Mouse (Mus musculus) hindbrain, postnatal 0 days (tissue): ENCODE measurements around the gene Pmpca. TPM values are rescaled to one million over a fixed set of nuclear protein-coding genes. Genes with fewer than 3 reads are reported as not detected.
"Not testable (repeated sequence)": the region's sequence is repeated elsewhere in the genome, so short reads cannot be mapped to it uniquely, and the experiment has no call there.

Source experiments
- ATAC-seq: fragments of 200-750 bp; cut with Nextera tagmentation; 2 replicates; pipeline ENCODE4 v1.8.0; 2017; ENCODE audit warnings: mild to moderate bottlenecking, moderate TSS enrichment, moderate library complexity
- DNase-seq: peaks from one replicate; pipeline ENCODE4 v3.0.0-alpha.2; 2015; ENCODE audit warnings: low spot score
- H3K27ac ChIP-seq: fragments of 300-500 bp; sonication (generic); 2 replicates; pipeline ENCODE4 v1.5.1; 2014; ENCODE audit warnings: mild to moderate bottlenecking
- H3K27me3 ChIP-seq: fragments of 300-500 bp; sonication (generic); 2 replicates; pipeline ENCODE4 v1.6.1; 2014; ENCODE audit warnings: low read length, mixed read lengths; ENCODE audit not compliant: insufficient read depth
- H3K36me3 ChIP-seq: fragments of 300-500 bp; sonication (generic); 2 replicates; pipeline ENCODE4 v1.6.1; 2014; ENCODE audit warnings: low read length, mixed read lengths; ENCODE audit not compliant: insufficient read depth
- H3K4me1 ChIP-seq: fragments of 300-500 bp; sonication (generic); 2 replicates; pipeline ENCODE4 v1.6.1; 2014; ENCODE audit warnings: antibody characterized with exemption, low read length, mixed read lengths; ENCODE audit not compliant: insufficient read depth
- H3K4me2 ChIP-seq: fragments of 300-500 bp; sonication (generic); 2 replicates; pipeline ENCODE4 v1.6.1; 2014; ENCODE audit warnings: low read depth, mild to moderate bottlenecking, low read length, moderate library complexity, mixed read lengths
- H3K4me3 ChIP-seq: fragments of 300-500 bp; sonication (generic); 2 replicates; pipeline ENCODE4 v1.5.1; 2014; ENCODE audit warnings: low read length
- H3K9ac ChIP-seq: fragments of 300-500 bp; sonication (generic); replicated peaks from 2 replicates; pipeline ENCODE4 v1.6.1; 2014; ENCODE audit warnings: mild to moderate bottlenecking, low read length, moderate library complexity, mixed read lengths
- H3K9me3 ChIP-seq: fragments of 300-500 bp; sonication (generic); 2 replicates; pipeline ENCODE4 v1.6.1; 2016; ENCODE audit warnings: low read length, mixed read lengths
- CTCF ChIP-seq: IDR thresholded peaks from 2 replicates; pipeline ENCODE4 v1.5.1; 2016; ENCODE audit warnings: antibody characterized with exemption, control low read depth, low read depth
- WGBS: fragments of 180-500 bp; shearing (Covaris S2); extraction: QIAGEN DNeasy Blood & Tissue Kit; methylation state at CpG from one replicate; pipeline ENCODE4 v1.1.7; 2014; 5-methylcytosine and 5-hydroxymethylcytosine counted together
- polyA plus RNA-seq: library from polyadenylated mRNA; unstranded; fragments of >200 nt; fragmentation: Nextera tagmentation; extraction: Ambion mirVana; gene quantifications from 2 replicates; pipeline ENCODE4 v1.2.1, GENCODE M21; 2015
- total RNA-seq: library from RNA; depleted of rRNA; stranded (reverse); fragments of >200 nt; gene quantifications from 2 replicates; pipeline ENCODE4 v1.2.3, GENCODE M21; 2014

Pmpca gene
- total and polyA plus RNA-seq, 2 experiments from 2014 or later = 68.5 to 94.9 TPM

DNA sequence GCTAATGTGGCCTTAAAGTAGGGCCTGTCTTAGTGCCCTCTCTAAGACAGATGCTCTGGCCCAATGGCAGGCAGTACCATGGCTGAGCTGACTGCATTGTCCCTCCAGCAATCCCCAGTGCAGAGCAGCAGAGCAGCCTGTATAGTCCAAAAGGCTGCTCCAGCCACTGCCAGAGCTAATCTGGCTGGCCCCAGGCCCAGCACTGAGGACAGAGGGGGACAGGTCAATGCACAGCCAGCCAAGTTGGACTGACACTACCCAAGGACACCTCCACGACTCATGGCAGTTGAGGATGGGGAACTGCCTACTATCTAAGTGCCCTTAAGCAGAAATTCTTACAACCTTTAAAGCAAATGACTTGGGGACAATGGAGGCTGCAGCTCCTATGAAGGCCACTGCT is 20.6 kb upstream of the Pmpca start:
- H3K27me3 ChIP-seq = no peaks in the 10 kb centered on the region
- no peak for ATAC-seq
- WGBS = 86% methylated on average over 1 of the region's 1 CpGs

DNA sequence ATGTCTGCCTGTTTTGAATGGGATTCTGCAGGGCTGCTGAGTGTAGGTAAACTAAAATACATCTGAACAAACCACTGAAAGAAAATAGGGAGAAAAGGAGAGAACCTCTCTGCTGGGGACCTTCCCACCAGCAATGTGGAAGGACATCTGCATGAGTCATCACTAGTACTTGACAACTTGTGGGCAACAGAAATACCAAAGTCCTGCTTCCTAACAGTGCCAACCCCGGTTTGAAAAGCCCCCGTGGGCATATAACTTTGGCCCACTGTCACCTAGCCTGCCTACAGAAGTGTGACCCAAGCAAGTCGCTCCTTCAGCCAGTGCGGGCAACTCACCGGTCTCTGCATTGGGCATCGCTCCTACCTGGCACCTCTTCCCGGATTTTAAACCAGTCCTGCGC is 16.7 kb upstream of the Pmpca start:
- ATAC-seq (no peak), DNase-seq (no peak)
- Histone ChIP-seq H3K36me3 (peaks cover 82% of the 10 kb centered on the region), H3K9me3 (no peaks in the 10 kb centered on the region), H3K4me1 (no peaks in the 10 kb centered on the region), H3K27ac (no peak overlapping the region), H3K4me3 (no peak overlapping the region), H3K4me2 (no peak overlapping the region), H3K9ac (no peak overlapping the region), H3K27me3 (no peaks in the 10 kb centered on the region)
- WGBS = 99% methylated on average over 8 of the region's 8 CpGs
- TF ChIP-seq CTCF = no peak

More for the DNA sequence above, 20.6 kb upstream of the Pmpca start:
- Histone ChIP-seq H3K36me3 (peaks cover 83% of the 10 kb centered on the region), H3K4me1 (no peaks in the 10 kb centered on the region), H3K27ac (no peak overlapping the region), H3K4me3 (no peak overlapping the region), H3K4me2 (no peak overlapping the region), H3K9ac (no peak overlapping the region), H3K9me3 (no peaks in the 10 kb centered on the region)
- no peak for DNase-seq
- TF ChIP-seq CTCF = no peak

DNA sequence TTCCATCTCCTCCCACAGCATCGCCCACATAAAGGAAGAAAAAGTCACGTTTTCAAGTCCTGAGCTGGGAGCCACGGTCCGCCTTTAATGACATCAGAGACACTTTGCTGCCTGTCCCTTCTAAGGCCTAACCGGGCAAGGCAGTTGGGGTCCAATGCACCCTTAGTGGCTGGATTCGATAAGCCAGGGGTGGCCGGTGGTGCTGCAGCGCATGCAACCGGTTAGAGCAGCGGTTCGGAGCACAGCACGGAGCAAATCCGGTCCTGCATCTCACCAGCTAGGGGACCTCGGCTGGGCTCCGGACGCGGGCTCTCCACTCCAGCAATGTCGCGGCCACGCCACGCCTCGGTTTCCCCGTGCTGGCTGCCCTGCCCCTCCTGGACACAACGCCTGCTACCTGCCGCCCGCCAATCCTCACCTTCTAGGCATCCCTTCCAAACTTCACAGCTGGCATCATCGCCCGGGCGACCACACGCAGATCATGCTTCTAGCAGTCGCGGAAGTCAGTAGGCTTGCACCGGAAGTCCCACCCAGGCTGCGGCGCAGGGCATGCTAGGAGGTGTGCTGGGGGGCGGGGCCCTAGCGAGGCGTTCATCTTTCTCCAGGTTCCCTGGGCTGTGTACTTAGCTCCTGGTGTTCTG is 8.9 kb upstream of the Pmpca start, which contains the start of gene Snapc4:
Gene Snapc4 (minus strand): TSS at position 523 of the 641 bp plus-strand sequence.
- ATAC-seq (peak; percentile 96), DNase-seq (peak; percentile 92)
- peak within 1 kb of the TSS; percentile 98 for H3K4me2 ChIP-seq
- H3K27me3 ChIP-seq = no peaks in the 10 kb centered on the region
- no peaks in the 10 kb centered on the region for H3K4me1 ChIP-seq
- H3K27ac ChIP-seq = peak within 1 kb of the TSS; percentile 70
- TF ChIP-seq CTCF = no peak
- under 1% methylated on average over 38 of the region's 38 CpGs for WGBS
- peak within 1 kb of the TSS; percentile 70 for H3K9ac ChIP-seq
- H3K4me3 ChIP-seq = peak within 1 kb of the TSS; percentile 78
- H3K9me3 ChIP-seq = no peaks in the 10 kb centered on the region
- H3K36me3 ChIP-seq = peaks cover 51% of the 10 kb centered on the region

DNA sequence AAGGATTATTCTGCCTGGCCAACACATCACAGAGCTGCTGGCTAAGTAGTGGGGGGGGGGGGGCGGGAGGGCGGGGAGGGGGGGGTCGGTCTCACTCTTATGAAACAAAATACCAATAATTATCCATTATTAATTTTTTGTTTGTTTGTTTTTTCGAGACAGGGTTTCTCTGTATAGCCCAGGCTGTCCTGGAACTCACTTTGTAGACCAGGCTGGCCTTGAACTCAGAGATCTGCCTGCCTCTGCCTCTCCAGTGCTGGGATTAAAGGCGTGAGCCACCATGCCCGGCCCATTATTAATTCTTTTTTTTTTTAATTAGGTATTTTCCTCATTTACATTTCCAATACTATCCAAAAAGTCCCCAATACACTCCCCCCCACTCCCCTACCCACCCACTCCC is 8.3 kb upstream of the Pmpca start:
- not testable (repeated sequence) for H3K27me3 ChIP-seq, H3K9me3 ChIP-seq, ATAC-seq, DNase-seq, H3K4me1 ChIP-seq
- peak overlapping the region; percentile 78 for H3K4me3 ChIP-seq
- peak overlapping the region; percentile 70 for H3K9ac ChIP-seq
- WGBS = 36% methylated on average over 6 of the region's 6 CpGs
- H3K27ac ChIP-seq = peak overlapping the region; percentile 70; the same call in 1 of the 2 replicates
- H3K4me2 ChIP-seq = peak overlapping the region; percentile 98
- peaks cover 53% of the 10 kb centered on the region for H3K36me3 ChIP-seq

DNA sequence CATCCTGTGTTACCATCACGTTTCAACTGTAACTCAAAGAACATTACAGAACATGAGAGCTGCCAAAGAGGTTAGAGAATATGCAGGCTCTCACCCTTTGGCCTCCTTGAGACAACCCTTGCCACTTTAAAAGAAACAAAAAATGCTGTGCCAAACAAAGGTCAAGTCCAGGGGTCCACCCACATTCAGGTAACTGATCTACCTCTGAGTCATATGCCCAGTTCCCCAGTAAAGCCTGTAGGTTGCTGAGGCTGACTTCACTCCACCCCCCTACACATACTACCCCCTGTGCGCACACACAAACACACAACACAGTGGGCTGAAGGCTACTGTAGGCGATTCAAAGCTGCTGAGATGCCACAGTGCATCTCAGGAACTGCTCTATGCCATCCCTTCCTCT is 1.4 kb upstream of the Pmpca start:
- ATAC-seq = no peak
- H3K4me2 ChIP-seq = peak overlapping the region; percentile 88; the same call in 1 of the 2 replicates
- no peaks in the 10 kb centered on the region for H3K9me3 ChIP-seq
- DNase-seq = no peak
- no peaks in the 10 kb centered on the region for H3K27me3 ChIP-seq
- peaks cover 63% of the 10 kb centered on the region for H3K36me3 ChIP-seq
- no peak overlapping the region for H3K27ac ChIP-seq
- H3K9ac ChIP-seq = 0 out of 2 replicates have a peak overlapping the region, but pooled peaks have one; percentile 93
- H3K4me3 ChIP-seq = no peak overlapping the region
- WGBS = 94% methylated on average over 3 of the region's 3 CpGs
- no peaks in the 10 kb centered on the region; the same call in 1 of the 2 replicates for H3K4me1 ChIP-seq
- TF ChIP-seq CTCF = no peak

DNA sequence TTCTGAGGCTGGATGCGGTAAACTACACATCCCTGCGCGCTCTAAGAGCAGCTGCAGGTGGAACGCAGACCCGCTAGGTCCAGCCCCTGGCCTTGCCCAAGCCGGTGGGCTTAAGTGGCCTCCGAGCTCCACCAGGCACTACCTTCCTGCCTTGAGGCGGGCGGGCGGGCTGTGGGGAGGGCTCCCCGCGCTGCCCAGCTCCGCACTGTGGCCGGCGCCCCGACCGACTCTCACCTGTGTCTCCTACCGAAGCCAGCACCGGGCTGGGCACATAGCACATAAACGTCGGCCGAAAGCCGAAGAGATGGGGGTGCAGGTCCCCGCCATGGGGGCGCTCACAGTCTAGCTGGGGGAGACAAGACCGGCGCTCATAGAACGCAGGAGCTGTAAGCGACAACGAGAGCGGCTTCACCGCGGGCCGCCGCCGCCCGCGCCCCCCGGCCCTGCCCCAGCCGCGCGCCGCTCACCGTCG is 421 bp upstream of the Pmpca start:
- DNase-seq (no peak), ATAC-seq (peak; percentile 70)
- no peak for TF ChIP-seq CTCF
- no peaks in the 10 kb centered on the region; the same call in 1 of the 2 replicates for H3K4me1 ChIP-seq
- H3K9me3 ChIP-seq = no peaks in the 10 kb centered on the region
- H3K9ac ChIP-seq = peak overlapping the region; percentile 93
- peaks cover 64% of the 10 kb centered on the region for H3K36me3 ChIP-seq
- peak overlapping the region; percentile 88 for H3K4me2 ChIP-seq
- peak overlapping the region; percentile 86 for H3K4me3 ChIP-seq
- under 1% methylated on average over 40 of the region's 45 CpGs for WGBS
- peak overlapping the region; percentile 82 for H3K27ac ChIP-seq
- H3K27me3 ChIP-seq = no peaks in the 10 kb centered on the region

DNA sequence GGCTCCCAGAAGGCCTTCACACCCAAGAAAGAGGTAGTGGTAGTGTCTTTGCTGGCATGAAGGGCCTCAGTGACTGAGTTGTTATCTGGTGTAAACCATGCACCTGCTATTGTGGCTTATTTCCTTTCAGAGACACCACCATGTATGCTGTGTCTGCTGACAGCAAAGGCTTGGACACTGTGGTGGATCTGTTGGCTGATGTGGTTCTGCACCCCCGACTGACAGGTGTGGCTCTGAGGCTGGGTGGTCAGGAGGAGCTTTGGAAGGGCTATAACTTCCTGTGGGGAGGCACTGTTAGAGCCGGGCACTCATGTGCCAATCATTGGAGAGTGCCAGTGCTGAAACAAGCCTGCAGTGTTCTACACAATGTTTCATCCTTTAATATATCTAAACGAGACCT is 1.8 kb downstream of the Pmpca start:
- Histone ChIP-seq H3K27ac (no peak overlapping the region), H3K9me3 (no peaks in the 10 kb centered on the region), H3K9ac (no peak overlapping the region), H3K36me3 (peaks cover 66% of the 10 kb centered on the region), H3K4me1 (no peaks in the 10 kb centered on the region; the same call in 1 of the 2 replicates), H3K4me3 (no peak overlapping the region), H3K27me3 (no peaks in the 10 kb centered on the region), H3K4me2 (no peak overlapping the region)
- no peak for DNase-seq
- no peak for TF ChIP-seq CTCF
- ATAC-seq = no peak
- 90% methylated on average over 3 of the region's 3 CpGs for WGBS
